Mouse (Mus musculus) T-helper 2 cell (primary cell): ENCODE data around the gene Adgrl3.

ENCODE experiments used
- in situ Hi-C: fragments of 300-600 bp; cut with MboI, MseI; formaldehyde crosslinking; loops from one replicate; pipeline ENCODE4 v1.15.1; 2025; ENCODE audit warnings: high pct_unique_total_duplicates

Gene Adgrl3

GRCm38 (mm10) chr5:81019590-81020254 is at the start of gene Adgrl3:
TSS of gene Adgrl3 (plus strand) at chr5:81020138.
- in situ Hi-C loops, result no loop called here

DNA sequence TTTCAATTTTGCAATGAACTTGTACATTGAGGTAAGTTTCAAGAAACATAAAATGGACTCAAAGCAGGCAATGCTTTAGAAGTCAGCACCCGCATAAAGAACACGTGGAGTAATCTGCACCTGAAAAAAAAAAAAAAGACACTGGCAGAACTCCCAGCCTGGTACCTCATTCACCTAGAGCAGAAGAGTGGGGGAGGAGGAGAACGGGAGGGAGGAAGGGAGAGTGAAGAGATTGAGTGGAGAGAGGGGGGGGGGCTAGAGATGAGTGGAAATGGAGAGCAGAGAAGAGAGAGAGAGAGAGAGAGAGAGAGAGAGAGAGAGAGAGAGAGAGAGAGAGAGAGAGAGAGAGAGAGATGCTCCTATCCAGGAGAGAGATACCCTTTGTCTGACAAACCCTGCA is 772 bp upstream of the Adgrl3 start:
- in situ Hi-C loops, result no loop called here

GRCm38 (mm10) chr5:81020281-81021005 is 505 bp downstream of the Adgrl3 start:
- in situ Hi-C loops, result no loop called here

- in situ Hi-C loops, result no loop called here
Observed at GRCm38 (mm10) chr5:81021006-81021320, 1.0 kb downstream of the Adgrl3 start.

GRCm38 (mm10) chr5:81021331-81021863 is 1.5 kb downstream of the Adgrl3 start:
- in situ Hi-C loops, result no loop called here

DNA sequence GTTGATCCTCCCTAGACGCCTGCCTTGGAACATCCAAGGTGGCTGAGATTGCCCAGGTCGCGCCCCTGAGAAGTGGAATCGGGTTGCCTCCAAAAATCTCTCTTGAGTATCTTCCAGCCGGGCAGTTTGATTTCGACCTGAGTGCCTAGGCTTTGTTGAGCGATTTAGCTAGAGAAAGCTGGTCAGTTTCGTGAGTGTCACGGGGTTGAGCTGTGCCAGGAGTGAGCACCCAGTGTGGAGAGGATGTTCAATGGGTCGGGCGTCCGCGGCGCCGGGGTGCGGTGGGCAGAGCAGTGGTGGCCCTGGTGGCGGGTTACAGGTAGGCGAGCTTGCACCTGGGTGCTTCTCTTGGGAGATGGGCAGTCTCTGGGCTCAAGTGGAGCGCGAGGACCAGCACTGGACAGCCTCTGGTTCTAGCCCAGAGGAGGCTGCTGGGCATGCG is 1.9 kb downstream of the Adgrl3 start:
- in situ Hi-C loops, result no loop called here

DNA sequence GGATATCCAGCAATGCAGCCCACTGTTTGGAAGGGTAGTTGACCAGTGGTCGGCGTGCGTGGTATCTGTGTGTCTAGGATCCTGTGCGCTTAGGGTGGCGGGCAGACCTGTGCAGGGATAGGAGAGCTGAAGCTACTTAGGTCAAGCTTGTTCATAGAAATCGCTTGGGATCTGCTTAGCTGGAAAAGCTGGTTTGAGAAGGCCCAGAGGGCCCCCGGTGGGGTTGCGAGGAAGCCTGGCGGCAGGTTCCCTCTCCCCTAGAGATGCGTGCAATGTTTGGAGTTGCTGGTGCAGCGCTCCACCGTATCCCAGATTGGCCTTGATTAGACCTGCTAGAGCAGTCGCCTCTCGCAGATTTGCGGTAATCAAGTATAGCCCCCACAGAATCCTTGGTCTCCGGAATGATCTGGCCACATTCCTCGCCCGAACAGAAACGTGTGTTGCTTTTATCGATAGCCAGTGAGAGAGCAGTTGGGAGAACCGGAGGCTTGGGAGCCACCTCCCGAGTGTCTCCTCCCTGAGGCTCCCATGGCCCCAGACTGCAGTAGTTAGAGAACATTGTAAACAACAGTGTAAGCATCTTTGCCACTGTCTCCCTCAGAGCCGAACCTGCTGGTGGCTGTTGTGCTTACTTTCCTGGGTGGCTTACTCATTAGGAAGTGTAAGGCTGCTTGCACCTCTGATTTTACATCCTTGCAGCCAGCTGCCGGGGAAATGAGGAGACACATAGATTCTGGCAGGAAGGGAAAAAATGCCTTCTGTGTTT is 2.6 kb downstream of the Adgrl3 start:
- in situ Hi-C loops, result no loop called here

GRCm38 (mm10) chr5:81023923-81024715 is 4.2 kb downstream of the Adgrl3 start:
- in situ Hi-C loops, result no loop called here

DNA sequence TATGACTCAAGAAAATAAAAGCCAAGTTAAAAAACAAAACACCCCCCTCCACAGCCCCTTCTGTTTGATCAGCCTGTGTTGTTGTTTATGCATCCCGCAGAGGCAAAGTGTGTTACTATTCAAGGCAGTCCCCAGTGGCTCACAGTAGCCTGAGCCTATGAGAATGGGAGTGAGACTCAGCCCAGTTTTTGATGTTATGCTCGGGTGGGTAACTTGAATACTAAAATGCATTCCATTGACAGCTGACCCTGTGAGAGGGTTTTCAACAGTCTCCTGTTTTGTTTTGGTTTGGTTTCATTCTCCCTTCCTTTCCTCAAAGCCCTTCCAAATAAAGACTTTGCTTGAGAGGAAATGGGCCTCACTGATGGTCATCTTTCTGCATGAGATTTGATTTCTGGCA is 8.9 kb downstream of the Adgrl3 start:
- in situ Hi-C loops, result no loop called here

DNA sequence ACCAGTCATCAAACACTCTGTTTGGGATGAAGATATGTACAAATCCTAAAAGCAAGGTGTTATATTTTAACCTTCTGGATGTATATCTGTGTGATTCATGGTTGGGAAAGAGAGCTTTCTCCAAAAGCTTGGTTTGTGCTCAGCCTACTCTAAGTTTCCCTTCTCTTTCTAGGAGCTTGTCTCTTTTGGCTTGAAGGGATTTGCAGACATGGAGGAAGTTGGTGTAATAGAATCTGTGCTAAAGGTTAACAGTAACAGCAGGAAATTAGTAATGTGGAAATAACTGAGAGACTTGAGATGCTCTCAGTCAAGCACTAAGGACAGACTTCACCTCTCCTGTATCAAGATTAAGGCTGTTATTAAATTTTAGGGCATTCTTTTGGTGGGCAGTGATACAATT is 17.2 kb downstream of the Adgrl3 start:
- in situ Hi-C loops, result no loop called here

- in situ Hi-C loops, result no loop called here
Observed at GRCm38 (mm10) chr5:81043875-81044274, 23.9 kb downstream of the Adgrl3 start.

DNA sequence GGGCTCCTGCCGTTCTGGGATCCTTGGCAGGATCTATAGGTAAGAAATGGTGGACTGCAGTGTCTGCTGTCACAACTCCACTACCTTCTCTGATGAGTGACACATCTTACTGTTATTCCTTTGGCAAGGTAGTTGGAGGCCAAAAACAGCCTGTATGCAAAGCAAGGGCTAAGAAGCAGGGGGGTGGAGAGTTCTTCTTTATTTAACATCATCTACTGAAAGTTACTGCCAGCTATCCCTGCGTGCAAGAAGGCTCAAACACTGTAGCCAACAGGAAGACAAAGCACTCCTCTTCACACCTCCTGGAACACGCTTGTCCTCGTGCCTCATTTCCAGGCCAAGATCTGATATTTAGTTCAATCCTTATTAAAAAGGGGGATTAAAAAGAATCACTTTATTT is 26.2 kb downstream of the Adgrl3 start:
- in situ Hi-C loops, result no loop called here

DNA sequence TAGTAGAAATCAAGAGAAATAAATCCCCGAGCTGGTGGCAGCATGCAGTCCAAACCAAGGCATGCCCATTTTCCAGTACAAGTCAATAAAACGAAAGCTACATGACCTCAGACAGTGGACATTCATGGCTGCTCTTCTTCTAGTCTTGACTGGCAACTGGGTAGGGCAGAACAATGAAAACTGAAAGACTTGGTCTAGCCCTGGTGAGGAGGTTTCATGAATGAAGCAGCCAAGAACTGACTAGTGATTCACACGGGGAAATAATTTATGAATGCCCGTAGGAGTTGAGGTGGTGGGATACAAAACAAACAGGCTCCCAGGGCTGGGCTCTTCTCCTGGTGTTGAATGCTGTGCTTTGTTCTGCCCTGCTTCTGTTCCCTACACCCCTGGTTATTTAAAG is 34.7 kb downstream of the Adgrl3 start:
- in situ Hi-C loops, result no loop called here

DNA sequence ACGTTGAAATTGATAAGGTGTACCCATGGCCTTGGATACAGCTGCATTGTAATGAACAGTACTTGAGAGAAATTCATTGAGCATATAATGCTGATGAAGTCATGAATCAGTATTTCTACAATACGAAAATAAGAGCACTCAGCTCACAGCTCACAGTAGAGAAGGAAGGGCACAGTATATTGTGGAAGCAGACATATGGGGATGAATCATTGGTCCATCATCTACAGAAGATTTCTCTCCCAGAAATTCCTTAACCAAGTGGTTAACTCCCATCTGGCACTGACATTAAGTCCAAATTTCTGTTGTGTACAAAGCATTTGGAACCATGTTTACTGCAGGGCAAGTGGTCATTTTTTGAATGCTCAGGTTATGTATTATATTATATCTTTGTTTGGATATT is 35.3 kb downstream of the Adgrl3 start:
- in situ Hi-C loops, result no loop called here

DNA sequence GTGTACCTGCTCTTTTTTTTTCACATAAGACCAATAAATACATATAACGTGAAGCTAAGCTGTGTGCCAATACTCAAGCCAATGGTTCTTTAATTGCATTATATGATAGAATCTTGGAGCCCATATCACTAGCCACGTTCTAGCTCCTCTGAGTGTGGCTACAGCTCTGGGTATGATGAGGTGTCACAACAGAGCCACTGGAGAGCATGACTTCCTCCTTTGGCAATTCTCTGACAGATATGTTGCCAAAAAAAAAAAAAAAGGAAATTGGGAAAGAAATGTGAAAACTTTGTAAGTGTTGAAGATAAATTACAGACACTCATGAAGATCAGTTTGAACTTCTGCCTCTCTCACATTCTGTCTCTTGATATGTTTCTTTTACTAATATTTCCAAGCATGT is 38.2 kb downstream of the Adgrl3 start:
- in situ Hi-C loops, result no loop called here

DNA sequence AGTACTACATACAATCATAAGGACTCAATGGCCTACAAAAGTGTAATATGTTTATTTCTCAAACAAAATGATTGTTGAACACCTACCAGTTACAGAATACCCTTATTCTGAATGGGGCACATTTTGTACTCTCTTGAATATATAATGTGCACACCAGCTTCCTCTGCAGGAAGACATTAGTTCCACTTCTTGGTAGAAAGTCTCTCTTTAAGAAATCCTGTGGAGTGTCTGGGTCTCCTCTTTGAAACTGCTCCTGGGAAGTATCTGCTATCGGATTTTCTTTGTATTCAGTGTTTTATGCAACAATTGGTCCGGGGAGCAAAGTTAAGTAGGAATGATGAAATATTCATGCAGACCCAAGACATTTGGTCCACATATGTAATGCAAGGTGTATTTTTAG is 41.0 kb downstream of the Adgrl3 start:
- in situ Hi-C loops, result no loop called here

DNA sequence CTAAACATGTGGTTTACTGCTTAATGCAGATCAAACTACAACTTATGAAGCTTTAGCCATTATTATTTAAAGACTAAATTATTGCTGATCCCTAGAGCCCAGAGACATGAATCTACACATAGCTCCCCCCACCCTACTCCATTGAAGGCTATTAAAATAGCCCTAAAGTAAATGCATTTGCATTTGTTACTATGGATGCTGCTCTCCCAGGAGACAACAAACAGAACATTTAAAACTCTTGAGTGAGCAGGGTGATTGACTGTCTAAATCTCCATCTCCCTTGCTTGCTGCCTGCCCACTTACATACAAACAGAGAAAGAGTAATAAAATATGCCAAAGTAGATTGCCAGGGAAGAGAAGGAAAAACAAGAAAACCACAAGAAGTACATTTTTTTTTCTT is 41.4 kb downstream of the Adgrl3 start:
- in situ Hi-C loops, result no loop called here

GRCm38 (mm10) chr5:81064026-81064425 is 44.1 kb downstream of the Adgrl3 start:
- in situ Hi-C loops, result no loop called here

DNA sequence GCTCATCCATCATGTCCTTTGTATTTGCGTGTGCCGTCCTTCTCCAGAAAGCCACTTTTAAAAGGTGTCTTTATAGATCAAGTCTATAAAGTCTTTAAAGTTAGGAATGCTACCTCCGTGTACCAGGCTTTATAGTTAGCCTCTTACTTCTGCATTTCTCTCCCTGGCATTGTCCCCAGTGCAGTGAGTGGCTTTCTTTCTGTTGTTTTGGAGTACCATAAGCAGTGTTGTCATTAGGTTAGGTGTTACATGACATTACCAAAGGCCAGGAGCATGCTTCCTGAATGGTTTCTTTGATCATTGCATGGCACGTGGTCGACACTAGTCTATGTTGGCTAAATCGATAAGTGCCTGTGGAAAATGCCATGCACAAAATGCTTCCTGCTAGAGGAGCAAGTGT is 48.2 kb downstream of the Adgrl3 start:
- in situ Hi-C loops, result no loop called here

DNA sequence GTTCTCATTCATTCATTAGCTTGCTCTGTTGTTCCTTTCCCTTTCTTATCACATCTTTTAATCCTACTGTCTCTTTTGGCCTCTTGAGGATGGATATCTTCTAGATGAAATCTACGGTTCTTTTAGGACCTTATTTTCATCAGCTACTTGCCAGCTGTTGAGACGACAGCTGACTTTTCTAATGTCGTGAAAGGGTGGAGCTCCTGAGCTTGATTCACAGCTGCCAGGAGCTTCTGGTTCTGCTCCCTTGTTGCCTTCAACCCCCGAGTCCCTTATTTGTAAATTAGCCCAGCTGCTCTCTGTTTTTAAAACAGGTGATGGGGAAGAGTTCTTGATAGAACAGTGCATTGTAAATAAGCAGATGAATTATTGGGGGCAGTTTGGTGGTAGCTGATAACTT is 48.9 kb downstream of the Adgrl3 start:
- in situ Hi-C loops, result no loop called here

- in situ Hi-C loops, result no loop called here
Observed at GRCm38 (mm10) chr5:81072888-81073287, 53.0 kb downstream of the Adgrl3 start.

- in situ Hi-C loops, result no loop called here
Observed at GRCm38 (mm10) chr5:81073875-81074274, 53.9 kb downstream of the Adgrl3 start.
